Mouse (Mus musculus) neural tube, embryonic 10.5 days (tissue): ENCODE data around the gene Kcmf1.
"Not testable (repeated sequence)": the region's sequence is repeated elsewhere in the genome, so short reads cannot be mapped to it uniquely, and the experiment has no call there.

Experiments
- DNase-seq: peaks from one replicate; pipeline ENCODE4 v3.0.0-alpha.2; 2017; ENCODE audit warnings: low spot score; ENCODE audit errors: extremely low spot score

Kcmf1 gene

DNA sequence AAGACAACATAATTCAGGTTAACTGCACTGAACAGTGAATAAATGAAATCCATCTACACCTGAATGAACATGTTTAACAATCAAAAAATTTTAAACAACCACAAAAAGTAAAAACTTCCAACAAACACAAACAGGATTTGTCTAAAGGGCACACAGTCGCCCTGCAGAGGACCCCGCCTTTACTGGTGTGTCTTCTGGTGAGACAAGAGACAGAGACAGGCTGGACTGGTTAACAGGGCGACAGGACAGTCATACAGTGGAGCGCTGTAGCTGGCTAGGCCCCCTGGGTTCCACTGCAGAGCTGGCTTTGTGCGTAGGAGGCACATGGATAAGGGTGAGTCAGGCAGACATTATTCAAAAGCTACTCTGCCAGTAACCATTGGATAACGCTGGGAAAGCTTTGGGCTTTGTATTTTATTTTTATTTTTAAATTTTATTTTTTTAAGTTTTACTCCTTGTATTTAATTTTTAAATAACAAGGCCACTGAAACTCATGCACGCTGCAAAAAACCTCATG is 57.7 kb downstream of the Kcmf1 start:
- no peak for DNase-seq

DNA sequence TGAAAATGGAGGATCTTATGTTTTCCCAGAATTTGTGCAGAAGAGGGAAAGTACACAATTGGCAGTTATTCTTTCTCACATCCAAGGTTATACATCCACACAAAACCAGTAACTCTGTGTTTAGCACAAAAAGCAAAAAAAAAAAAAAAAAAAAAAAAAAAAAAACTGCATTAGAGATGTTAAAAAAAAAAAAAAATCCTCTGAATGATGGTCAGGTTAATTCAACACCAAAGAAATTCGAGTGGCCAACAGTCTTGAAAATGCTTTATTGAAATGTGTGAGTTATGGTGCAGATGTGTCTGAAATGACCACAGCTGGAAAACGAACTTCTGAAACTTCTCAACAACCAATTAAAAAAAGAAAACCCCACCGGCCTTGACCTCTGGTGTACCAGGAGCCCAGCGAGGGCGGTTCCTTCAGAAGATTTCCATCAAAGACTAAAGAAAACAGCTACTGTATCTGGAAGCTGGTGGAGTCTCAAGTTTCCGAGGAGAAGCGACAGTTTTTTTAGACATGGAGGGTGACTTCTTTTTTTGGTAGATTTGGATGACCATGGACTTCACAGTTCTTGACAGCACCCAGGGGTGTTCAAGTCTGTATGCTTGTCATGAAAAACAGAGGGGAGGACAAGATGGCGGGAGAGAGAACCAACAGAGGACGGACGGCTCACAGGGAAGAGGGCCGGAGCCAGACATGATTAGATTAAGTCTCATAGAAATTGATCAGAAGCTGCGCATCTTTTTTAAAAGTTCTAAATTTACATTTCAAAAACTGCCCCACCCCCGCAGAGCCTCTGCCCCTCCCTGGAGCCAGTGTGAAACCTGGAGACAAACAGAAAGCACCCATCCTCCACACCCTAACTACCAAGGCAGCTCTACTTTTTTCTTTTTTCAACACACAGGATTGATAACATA is 58.7 kb downstream of the Kcmf1 start:
- no peak for DNase-seq

DNA sequence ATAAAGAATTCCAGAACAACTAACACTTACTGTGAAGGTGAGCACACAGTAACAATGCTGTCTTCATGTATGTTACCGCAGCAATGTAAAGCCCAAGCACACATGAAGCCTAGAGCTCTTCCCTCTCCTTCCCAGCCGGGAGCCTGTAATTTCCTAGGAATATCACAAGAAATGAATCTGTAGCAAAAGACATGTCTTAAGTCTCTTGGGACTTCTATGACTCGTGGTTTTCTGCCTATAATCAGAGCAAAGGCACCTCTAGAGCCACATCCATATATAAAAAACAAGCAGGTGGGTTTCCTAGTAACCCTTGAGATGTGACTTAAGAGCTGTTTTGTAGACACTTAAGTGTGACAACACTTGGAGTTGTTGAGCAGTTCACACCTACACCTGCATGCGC is 62.0 kb downstream of the Kcmf1 start:
- DNase-seq, result no peak

DNA sequence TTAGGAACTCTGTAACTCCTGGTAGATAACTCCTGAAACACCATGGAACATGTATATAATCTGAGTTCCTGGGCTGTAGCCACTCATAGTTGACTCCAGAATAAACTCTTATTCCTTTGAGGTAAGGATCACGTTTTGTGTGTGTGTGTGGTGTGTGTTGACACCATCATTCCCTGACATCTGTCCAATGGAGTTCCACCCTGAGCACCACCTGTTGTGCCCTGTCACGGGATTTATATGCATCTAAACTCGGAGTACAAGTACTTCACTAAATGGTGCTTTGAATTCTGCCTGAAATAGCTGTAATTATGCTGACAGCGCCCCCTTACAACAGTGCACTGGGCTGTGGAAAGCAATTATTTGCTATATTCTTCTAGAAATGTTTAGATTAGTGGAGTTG is 65.3 kb downstream of the Kcmf1 start:
- DNase-seq, result no peak

DNA sequence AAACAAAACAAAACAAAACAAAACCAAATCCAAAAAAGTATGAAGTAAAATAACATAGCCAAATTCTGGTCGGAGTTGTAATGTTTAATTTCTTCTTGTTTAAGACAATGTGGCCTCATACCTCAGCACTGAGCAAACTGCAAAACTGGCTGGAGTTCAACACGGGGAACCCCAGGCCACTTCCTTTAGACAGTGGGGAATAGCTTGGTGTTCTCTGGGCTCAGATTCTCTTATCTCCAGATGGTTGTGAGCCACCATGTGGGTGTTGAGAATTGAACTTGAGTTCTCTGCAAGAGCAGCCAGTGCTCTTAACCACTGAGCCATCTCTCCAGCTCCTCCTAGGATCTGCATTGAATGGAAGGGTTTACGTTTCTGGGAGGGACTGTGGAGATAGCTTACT is 67.9 kb downstream of the Kcmf1 start:
- no peak for DNase-seq

DNA sequence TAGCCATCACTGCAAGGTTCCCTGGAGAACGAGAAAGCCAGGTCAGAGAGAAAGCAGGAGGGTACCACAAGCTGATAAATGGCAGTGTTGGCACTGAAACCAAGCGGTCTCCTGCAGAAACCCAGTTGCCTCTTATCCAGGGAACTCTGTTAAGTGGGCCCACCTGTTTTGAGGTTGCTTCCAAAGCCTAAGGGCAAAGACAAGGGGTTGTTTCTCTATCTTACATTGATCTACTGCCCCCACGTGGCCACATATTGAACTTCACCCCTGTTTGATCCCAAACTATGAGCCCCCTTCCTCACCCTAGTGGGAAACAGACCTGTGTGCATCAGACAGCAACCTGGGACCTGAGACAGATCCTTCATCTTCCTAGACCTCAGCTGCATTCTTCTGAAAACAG is 68.5 kb downstream of the Kcmf1 start:
- DNase-seq, result peak; percentile 80

DNA sequence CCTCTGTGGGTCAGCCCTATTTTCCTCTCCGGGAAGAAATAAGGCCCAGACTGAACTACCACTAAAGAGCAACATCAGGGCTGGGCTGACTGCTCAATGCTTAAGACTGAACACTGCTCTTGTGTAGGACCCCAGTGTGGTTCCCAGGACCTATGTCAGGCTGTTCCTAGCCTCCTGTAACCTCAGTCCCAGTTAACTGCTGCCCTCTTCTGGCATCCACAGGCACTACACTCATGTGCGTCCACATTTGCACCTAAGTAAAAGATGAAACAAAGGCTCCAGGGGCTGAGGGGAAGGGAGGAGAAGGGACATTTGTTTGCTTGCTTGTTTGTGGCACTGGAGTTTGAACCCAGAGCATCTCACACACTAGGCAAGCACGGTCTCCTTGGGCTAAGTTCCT is 70.9 kb downstream of the Kcmf1 start:
- no peak for DNase-seq

DNA sequence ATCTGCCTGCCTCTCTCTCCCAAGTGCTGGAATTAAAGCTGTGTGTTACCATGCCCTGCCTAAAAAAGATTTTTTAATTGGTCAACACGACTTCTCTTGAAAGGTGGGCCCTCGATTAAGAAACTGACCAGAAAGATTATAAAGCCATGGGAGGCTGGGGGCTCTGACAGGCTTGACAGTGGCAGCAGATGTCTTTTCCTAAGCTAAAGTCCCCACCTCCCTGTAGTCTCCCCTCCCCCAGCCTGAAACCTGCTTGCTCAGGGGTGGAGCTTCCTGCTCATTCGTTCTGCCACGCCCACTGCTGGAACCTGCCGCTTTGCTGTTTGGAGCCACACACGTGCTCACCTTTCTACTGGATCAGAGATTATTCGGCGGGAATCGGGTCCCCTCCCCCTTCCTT is 71.7 kb downstream of the Kcmf1 start:
- not testable (repeated sequence) for DNase-seq

DNA sequence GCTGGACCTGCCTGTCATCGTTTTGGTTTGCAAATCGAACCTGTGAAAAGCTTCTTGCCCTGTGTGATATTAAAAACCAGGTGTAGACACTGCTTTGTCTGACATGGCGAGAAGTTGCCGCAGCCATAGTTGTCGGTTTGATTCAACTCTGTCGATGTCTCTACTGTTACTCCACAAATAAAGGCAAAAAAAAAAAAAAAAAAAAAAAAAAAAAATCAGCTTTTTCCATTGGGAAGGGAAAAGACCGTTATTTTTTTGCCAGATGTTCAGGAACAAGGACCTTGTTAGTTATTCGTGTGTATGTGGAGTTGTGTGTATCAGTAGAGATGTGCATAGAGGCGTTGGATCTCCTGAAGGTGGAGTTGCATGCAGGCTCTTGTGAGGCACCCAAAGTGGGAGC is 74.0 kb downstream of the Kcmf1 start:
- no peak for DNase-seq

DNA sequence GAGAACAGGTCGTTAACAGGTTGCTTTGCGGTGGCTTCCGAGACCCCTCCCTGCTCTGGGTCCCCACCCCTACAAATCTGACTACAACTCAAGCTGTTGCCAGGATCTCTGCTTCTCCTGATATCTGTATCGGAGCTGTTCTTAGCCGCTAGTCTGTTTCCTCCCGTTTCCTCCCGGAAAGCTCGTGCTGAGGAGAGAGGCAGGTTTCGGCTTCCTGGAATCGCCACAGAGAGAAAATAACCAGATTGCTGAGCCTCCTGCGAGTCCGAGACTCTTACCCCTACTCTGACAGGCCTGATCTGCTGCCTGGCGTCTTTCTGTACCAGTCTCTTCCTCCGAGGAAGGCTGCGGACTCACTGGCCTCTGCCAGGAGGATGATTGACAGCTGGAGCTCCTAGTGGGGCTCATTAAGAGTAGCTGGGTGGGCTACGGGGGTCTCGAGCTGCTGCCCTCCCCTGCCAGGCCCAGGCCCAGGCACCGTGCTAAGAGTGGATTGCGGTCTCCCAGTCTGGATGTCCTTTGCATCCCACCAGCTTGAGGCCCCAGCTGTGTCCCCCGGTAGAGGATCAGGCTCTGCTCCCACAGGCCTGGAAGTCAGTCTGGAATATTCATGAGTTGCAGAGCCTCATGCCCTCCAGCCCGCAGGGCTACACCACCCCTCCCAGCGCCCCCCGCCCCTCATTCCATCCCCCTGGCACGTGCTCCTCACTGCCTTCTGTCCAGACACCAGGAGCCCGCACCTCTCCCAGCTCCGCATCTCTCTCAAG is 74.6 kb downstream of the Kcmf1 start:
- peak; percentile 52 for DNase-seq

DNA sequence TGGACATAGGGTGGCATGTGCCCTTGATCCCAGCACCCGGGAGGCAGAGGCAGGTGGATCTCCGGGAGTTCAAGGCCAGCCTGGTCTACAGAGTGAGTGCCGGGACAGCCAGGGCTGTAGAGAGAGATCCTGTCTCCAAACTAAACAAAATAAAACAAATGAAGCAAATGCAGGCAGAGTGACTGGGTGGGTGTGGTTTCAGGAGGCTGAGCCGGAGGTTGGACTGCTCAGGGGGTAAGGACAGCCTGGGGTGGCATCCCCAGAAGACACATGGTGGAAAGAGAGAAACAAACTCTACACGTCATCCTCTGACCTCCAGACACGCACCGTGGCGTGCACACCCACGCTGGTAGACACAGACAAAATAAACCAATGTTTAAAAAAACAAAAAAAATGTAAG is 86.3 kb downstream of the Kcmf1 start:
- no peak for DNase-seq

DNA sequence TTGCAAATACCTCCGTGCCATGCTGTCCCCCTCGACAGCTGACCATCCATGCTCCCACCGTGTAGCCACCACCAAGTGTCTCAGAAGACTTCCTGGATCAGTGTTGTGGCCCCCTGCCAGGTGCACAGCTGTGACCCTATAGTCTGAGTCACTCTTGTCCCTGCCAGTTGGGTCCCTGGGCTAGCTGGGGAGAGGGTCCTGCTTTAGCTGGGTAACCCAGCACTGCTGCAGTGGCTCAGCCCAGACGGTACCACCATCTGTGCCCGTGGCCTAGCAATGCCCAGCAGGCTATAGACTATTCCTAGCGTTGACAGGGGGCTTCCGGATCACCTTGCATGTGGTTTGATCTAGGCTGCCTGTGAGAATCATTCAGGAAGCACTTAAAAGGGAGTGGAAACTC is 89.5 kb downstream of the Kcmf1 start:
- DNase-seq, result no peak

DNA sequence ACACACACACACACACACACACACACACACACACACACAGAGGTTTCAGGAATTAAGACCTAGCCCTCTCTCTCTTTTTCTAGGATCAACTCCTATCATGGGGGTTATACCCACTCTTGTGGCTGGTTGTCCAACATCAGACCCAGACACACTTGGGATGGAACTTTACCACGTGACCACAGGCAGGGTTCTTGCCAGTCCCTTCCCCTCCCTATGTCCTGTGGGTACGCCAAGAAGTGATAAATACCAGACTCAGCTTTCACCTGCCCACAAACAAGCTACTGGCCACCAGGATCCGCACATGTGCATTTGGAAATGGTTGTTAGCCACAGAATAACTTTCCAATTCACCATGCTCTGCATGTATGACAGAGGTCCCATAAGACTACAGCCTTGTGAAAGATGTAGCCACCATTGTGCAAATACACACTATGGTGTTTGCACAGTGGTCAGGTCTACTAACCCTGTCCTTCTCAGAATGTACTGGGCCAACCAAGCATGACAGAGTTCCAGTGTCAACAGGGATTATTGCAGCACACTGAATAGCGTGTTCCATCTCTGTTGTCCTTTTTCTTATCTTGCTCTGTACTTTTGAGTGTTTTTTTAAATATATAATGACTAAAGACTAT is 90.1 kb downstream of the Kcmf1 start:
- DNase-seq, result no peak

DNA sequence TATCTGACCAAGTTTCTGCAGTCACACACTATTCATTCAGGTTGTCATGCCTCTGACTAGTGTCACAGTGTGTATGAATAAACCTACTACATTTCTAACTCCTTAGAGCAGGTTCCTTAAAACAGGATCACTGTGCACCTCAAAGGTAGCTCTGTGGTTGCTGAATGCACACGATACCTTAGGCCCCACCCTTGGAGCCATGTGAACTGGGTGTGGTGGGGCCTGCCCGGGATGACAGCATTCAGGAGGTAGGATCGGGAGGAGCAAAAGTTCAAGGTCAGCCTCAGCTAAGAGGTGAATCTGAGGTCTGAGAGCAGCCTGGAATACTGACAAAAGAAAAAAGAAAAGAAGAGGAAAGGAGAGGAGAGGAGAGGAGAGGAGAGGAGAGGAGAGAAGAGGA is 91.4 kb downstream of the Kcmf1 start:
- no peak for DNase-seq

DNA sequence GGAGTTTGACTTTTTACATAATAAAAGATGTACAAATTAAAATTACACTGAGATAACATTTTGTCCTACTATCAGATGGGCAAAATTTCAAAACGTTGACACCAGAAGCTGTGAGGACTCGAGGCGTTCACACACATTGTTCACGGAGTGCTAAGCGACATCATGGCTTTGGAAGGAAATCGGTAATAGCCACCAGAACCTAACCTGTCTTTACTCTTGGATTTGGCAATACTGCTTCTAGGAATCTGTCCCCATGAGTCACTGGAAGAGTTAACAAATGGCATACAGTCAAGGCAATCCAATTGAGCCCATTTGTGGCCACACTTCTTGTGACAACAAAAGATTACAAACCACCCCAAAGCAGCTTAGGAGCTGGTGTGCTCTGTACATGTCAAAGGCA is 96.1 kb downstream of the Kcmf1 start:
- DNase-seq, result no peak

DNA sequence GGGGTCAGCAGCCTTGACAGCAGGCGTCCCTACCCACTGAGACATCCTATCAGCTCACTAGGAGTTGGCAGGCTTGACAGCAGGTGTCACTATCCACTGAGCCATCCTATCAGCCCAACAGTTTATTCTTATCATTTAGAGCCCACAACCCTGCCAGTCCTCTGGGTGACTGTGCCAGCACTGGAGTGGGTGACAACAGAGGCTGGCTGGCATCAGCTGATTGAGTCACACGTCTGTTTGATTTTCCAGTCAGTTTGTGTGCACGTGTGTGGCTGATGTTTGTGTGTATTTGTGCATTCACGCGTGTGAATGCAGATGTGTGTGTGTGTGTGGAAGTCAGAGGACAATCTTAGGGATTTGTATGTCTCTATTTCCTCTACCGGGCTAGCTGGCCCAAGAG is 97.7 kb downstream of the Kcmf1 start:
- no peak for DNase-seq

DNA sequence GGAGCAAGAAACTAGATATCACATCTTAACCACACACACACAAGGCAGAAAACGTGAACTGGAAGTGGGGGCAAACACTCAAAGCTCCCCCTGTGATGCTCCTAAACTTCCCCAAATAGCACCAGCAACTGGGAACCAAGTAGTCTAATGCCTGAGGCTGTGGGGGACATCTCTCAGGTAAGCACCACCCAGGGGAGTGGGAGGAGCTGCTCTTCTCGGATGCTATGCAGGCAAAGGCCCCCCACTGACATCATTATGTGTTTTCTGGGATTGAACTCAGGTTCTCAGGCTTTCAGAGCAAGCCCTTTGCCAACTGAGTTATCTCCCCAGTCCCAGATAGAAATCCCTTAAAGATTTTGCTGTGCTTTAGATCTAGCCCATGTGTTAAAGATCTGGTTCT is 99.1 kb downstream of the Kcmf1 start:
- DNase-seq, result no peak

DNA sequence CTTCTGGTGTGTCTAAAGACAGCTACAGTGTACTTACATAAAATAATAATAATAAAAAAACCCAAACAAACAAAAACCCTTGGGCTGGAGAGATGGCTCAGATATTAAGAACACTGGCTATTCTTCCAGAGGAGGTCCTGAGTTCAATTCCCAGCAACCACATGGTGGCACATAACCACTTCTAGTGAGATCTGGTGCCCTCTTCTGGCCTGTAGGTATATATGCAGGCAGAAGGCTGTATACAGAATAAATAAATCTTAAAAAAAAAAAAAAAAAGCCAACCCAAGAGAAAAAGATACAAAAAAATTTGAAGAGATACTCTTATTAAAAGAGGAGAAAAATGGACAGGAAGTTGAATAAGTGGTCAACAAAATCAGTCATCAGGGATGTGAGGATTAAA is 102.0 kb downstream of the Kcmf1 start:
- DNase-seq, result no peak

DNA sequence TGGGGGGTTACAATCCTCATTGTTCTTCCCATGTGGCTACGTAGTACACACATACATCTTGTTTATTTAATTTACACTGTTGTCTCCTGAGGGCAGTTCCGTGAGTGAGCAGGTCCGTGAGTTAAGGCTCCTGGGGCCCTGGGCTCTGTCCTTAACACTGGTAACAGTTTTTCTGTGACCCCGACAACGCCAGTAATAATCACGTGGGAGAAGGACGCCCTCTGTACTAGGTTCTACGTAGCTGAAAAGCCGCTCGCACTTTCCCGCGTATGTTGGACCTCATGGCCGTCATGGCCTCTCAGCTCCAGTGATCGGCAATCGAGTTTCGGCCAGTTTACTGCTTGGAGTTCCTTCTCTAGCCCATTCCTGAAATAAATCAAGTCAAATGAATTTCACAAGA is 104.3 kb downstream of the Kcmf1 start:
- no peak for DNase-seq

DNA sequence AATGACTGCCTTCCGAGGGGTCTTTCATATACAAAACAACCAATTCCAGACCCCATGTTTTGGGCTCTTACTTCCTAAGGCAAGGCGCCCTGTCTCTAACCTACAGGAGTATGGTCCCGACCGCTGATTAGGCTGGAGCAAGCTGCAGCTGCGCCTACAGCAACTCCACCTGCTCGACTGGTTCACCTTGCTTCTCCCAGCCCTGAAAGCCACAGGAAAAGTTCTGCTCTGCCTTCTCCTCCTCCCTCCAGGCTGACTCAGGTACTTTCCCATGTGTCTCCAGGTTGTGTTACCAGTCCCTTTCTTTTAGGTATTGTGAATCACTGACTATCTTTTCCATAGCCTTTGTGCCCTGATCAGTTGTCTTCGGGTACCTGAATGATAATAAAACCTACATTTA is 104.9 kb downstream of the Kcmf1 start:
- no peak for DNase-seq

DNA sequence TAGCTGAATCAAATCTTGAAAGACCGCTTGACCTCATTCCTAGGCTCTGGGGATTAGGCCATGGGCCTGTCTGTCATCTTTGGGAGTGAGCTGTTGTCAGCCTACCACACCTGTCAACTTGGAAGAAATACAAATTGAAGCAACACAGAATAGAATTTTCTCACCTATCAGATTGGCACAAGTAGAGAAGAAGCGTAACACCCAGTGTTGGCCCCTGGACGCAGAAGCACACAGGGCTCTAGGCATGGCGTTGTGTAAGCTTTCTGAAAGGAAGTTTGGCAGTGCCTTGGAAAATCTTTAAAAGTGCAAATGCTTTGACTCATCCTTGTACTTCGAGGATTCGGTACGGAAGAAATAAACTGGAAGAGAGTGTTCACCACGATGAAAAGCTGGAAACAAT is 107.1 kb downstream of the Kcmf1 start:
- DNase-seq, result no peak
